Mouse (Mus musculus) frontal cortex, postnatal 25 days (tissue): Measurements from ENCODE around the gene Pmfbp1.

ENCODE experiments used
- DNase-seq, 2 experiments: peaks; one replicate each; pipeline ENCODE4 v3.0.0; 2022; ENCODE audit warnings: low spot score in 2 of 2

Pmfbp1 gene

GRCm38 (mm10) chr8:109499009-109499717 lies 5.3 kb downstream of the Pmfbp1 start:
- no peak for DNase-seq

DNA sequence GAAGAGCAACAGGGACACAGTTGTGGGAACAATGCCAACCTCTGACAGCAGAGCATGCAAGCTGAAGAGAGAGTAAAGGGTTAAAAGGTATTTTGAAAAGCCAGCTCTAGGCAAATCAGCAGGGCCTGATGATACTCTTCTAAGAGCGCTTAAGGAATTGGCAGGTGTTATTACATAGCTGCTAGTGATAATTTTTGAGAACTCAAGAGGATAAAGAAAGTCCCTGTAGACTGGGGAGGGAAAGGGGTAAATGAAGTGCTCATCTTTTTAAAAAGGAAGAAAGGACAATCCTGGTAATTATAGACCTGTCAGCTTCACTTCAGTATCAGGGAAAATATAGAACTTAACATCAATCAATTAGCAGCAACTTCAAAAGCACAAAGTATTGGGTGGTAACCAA lies 9.7 kb downstream of the Pmfbp1 start:
- DNase-seq = no peak

- DNase-seq = no peak
Measured at GRCm38 (mm10) chr8:109505560-109505959, 11.7 kb downstream of the Pmfbp1 start.

- no peak for DNase-seq
Measured at GRCm38 (mm10) chr8:109524008-109524407, 30.2 kb downstream of the Pmfbp1 start.

DNA sequence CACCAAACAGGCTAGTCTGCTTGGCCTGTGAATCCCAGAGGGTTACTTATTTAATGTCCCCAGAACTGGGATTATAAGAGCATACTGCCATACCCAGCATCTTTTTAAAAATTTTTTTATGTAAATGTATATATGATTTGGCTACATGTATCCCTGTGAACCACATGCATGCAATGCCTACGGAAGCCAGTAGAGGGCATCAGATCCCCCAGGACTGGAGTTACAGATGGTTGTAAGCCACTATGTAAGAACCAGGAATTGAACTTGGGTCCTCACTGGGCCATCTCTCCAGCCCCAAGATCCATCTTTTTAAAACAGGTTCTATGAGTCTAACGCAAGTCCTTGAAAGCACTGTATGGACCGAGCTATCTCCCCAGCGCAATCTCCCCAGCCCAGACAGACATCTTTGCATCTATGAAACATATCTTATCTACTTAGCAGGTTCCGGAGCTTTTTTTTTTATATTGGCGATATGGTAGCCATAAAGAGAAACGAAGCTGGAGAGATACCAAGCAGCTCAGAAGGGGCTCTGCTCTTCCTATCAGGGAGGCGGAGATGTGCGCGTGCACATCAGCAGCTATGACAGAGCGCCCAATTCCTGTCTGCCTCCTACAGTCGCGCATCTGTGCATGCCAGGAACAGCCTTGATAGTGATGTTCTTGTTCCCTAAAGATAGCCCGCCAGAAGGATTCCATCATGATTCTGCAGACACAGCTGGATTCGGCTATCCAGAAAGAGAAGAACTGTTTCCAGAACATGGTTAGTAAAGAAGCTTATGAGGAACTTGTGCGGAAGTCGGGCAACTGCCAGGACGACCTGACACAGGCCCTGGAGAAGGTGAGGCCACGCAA lies 41.5 kb downstream of the Pmfbp1 start:
- DNase-seq = peak; percentile 31 to 35

DNA sequence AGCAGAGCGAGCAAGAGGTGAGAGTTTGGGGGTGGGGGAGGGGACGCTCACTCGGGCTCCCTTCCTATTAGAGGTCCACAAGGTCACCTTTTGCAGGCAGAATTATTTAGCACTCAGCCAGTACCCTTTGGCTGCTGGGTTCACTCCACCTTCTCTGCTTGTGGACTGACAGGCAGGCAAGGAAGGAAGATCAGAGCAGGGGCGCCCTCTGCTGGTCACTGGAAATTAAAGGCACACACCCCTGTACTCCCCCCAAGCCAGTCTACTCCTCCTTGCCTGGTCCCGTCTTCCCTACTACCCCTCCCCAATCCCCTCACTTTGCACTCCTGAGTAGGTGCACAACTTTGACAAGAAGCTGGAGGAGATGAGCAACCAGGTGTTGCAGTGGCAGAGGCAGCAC lies 42.9 kb downstream of the Pmfbp1 start:
- DNase-seq = peak; percentile 81 to 90

DNA sequence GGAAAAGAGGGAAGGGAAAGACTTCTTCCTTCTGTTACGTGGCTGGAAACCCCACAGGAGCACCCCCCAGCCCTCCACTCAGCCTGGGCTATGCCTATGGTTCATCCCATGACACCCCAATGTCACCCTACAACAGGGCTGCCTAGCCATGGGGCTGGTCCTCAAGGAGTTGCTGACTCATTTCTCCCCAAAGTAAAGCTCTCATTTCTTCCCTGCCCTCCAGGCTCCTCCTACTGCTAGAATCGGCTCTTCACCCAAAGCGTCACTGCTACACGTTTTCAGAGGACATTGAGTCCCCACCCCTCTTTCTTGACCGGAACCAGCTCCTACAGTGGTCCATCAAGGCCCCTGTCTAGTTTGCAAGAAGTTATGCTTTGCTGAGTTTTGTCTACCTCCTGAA lies 48.3 kb downstream of the Pmfbp1 start:
- DNase-seq = no peak

- DNase-seq = no peak
Measured at GRCm38 (mm10) chr8:109542748-109543519, 49.1 kb downstream of the Pmfbp1 start.

GRCm38 (mm10) chr8:109544049-109544448 lies 50.2 kb downstream of the Pmfbp1 start:
- DNase-seq = no peak

- DNase-seq = no peak
Measured at GRCm38 (mm10) chr8:109551663-109552062, 57.8 kb downstream of the Pmfbp1 start.

DNA sequence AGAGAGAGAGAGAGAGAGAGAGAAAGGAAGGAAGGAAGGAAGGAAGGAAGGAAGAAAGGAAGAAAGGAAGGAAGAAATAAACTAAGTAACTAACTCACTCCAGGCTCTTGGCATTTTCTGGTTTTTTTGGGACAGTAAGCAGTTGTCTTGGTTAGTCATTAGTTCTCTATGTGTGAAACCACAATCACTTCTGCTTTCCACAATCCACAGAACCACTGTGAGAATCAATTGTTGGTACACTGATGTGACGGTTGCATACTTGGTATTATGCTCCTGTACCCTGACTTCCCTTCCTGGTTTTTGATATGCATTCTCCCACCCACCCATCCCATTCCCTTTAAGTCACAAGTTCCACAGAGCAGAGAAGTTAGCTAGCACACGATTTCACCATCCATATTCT lies 70.1 kb downstream of the Pmfbp1 start:
- DNase-seq = no peak

DNA sequence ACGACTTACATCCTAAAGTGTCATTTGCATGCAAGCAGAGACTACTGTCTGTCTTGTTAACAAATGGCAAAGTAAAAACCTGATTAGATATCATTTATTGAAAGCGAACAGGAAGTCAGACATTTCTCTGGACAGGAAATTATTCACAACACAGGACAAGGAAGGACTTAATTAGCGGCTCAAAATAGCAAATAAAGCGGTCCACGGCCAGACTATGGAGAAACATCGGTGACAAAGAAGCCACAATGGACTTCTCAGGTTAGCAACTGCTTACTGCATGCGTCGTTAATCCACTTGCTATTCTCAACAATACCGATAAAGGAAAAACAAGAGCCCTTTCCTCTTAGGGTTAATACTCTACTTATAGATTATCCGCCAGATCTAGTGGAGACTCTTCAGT lies 70.9 kb downstream of the Pmfbp1 start:
- DNase-seq = no peak

DNA sequence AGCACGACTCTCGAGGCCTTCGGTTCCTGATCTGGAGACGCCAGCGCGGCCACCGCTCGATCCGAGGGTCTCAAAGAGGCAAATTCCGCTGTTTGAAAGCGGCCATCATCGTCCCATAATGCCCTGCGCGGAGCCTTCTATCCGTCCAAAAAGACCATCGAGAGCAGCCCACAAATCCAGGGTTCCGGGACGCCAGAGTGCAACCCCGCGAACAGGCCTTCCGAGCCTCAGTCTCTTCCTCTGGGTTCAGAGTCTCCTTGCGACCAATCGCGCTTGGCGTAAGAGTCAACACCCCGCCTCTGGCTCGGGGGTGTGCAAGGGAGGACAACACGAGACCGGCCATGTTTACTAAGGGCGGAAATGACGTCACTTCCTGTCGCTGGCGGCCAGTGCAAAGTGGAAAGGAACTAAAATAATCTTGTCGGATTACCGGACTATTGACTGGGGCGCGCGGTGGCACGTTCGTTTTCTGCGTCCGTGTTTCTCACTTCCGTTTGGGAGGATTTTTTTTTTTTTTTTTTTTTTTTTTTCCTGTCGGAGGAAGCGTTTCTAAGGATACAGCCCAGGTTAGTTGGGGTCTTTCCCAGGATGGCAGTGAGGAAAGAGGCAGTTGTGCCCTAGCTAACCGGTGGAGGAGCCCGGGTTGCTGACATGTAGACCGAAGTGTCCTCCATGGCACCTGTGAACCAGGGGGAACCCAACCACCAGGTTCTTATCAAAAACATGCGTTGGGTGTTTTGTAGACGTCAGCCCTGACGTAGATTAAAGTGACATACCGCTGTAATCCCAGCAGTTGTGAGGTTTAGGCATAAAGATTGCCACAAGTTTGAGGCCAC lies 71.9 kb downstream of the Pmfbp1 start, which contains the start of the genes Dhx38 and Txnl4b:
TSS of gene Dhx38 (minus strand) at position 364 of the 836 bp plus-strand sequence.
TSS of gene Txnl4b (plus strand) at position 395 of the 836 bp plus-strand sequence.
- DNase-seq = peak; percentile 97 to 98

DNA sequence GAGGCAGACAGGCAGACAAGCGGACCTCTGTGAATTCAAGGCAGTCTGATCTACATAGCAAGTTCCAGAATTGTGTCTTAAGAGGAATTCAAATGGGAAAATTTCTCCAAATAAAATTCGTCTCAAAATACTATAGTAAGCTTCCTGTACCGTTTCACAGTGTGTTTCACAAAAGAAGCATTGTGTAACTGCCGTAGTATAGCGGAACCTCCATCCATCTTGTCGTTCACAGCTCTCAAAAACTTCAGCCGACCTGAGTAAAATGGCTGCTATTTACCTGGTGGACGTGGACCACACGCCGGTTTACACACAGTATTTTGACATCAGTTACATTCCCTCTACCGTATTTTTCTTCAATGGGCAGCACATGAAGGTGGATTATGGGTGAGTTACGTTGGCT lies 77.3 kb downstream of the Pmfbp1 start:
- DNase-seq = no peak

GRCm38 (mm10) chr8:109576311-109576710 lies 82.5 kb downstream of the Pmfbp1 start:
- no peak for DNase-seq

GRCm38 (mm10) chr8:109578900-109579301 lies 85.1 kb downstream of the Pmfbp1 start, which contains the start of gene Hp:
Hp (minus strand) TSS chr8:109579172.
- no peak for DNase-seq

DNA sequence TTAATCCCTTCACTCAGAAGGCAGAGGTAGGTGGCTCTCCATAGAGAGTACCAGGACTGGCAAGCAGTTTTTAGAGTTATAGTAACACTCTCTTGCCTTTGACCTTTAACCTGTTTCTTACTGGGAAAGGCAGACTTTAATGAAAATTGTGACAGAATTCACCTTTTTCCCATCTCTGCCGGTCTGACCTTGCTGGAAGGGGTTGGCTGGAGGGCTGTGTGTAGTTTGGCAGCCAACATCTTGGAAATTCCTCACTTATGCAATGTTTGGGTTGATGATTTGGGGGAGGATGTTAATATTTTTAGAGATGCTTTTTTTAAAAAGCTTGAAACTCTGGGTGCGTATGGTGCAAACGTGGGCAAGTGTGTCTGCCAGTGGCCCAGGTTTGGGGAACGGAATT lies 90.5 kb downstream of the Pmfbp1 start:
- no peak for DNase-seq

- no peak for DNase-seq
Measured at GRCm38 (mm10) chr8:109584830-109585229, 91.0 kb downstream of the Pmfbp1 start.

DNA sequence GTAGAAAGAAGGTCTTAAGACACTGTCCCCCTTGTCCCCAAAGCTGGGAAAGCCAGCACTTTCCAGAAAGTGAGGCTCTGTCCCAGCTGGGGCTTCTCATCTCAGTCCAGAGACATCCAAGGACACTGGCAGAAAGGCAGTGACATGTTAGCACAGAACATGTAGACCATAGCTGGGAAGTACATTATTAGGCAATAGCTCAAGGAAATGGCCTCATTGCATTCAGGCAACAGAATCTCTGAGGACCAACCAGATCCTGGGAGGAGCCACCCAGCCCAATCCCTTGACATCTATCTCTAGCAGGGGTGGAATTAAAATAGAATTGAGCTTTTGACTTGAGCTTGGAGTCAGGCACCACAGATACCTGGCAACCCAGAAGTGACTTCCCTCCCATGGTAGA lies 91.8 kb downstream of the Pmfbp1 start:
- DNase-seq = no peak

- no peak for DNase-seq
Measured at GRCm38 (mm10) chr8:109586972-109587504, 93.2 kb downstream of the Pmfbp1 start.

DNA sequence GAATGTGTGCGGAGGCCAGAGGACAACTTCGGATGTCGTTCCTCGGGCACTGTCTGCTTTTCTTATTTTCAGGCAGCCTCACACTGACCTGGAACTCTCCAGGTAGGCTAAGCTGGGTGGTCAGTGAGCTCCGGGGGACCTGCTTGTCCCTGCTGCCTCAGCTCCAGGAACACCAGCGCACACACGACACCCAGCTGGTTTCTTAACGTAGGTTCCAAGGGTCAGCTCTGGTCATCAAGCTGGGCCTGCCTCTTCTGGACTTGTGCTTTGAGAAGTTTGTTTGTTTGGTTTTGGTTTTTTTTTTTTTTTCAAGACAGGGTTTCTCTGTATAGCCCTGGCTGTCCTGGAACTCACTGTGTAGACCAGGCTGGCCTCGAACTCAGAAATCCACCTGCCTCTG lies 97.1 kb downstream of the Pmfbp1 start:
- no peak for DNase-seq
